In the genomic region with DNA sequence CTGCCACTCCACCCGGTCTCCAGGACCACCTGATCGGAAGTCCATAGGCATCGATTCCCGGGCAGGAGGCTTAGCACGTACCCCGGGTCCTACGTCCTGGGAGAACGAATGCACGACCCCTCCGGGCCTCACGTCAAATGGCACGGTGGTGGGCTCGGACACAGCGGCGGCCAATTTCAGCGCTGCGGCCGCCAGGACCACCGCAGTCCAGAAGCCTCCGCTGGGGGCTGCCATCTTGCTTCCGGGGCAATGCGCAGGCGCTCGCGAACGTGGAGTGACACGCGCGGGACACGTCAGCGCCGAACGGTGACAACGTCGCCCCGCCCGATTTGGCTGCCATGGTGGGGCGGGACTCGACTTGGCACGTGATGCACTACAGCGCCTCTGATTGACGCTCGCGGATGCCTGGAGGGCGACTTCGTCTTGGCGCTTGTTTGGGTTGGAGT, we compare ENCODE assay signal across 7 mouse cellular contexts. TPM values are rescaled to one million over a fixed set of nuclear protein-coding genes. Genes with fewer than 3 reads are reported as not detected.
DNase-seq lines count a peak whose midpoint lies in the region; ATAC-seq and TF ChIP-seq lines count a peak whose summit lies in the region.

Gene Mydgf (minus strand): TSS at position 263 of the 446 bp plus-strand sequence.

- H3K9me3 ChIP-seq in embryonic facial prominence, embryonic 10.5 days, result no peaks in the 10 kb centered on the region
- H3K9me3 ChIP-seq in intestine, postnatal 0 days (ENCODE audit: control insufficient read depth), result no peaks in the 10 kb centered on the region
- no peaks in the 10 kb centered on the region for H3K9me3 ChIP-seq in midbrain, embryonic 12.5 days

- peak within 1 kb of the TSS; percentile 91 for H3K4me3 ChIP-seq in embryonic facial prominence, embryonic 10.5 days
- H3K4me3 ChIP-seq in intestine, postnatal 0 days (ENCODE audit: low read depth, low read length), result peak within 1 kb of the TSS; percentile 94
- peak within 1 kb of the TSS; percentile 68 for H3K4me3 ChIP-seq in midbrain, embryonic 12.5 days
- peak within 1 kb of the TSS; percentile 94 for H3K4me3 ChIP-seq in small intestine, adult 2 months (ENCODE audit: low read depth, low read length)

- peak; percentile 36 for TF ChIP-seq CTCF in intestine, postnatal 0 days (IDR thresholded peaks at IDR 0.05; ENCODE audit: low read depth)
- no peak for TF ChIP-seq CTCF in small intestine, adult 2 months (IDR thresholded peaks at IDR 0.05; ENCODE audit: extremely low read depth, insufficient read length, insufficient replicate concordance, low read depth, low read length)

- H3K4me2 ChIP-seq in intestine, postnatal 0 days (replicated peaks; ENCODE audit: low read depth), result peak within 1 kb of the TSS; percentile 86
- H3K4me2 ChIP-seq in midbrain, embryonic 12.5 days (replicated peaks), result peak within 1 kb of the TSS; percentile 92

- peak; percentile 98 for DNase-seq in adrenal gland, postnatal 10 days
- DNase-seq in embryonic facial prominence, embryonic 10.5 days (ENCODE audit: low spot score), result peak; percentile 97
- peak; percentile 44 for DNase-seq in gonadal fat pad, adult 2 months (ENCODE audit: low read depth)
- peak; percentile 97 for DNase-seq in left cerebral cortex, postnatal 4 days

- H3K27me3 ChIP-seq in embryonic facial prominence, embryonic 10.5 days (replicated peaks; ENCODE audit: low read depth, poor library complexity, severe bottlenecking), result no peaks in the 10 kb centered on the region
- no peaks in the 10 kb centered on the region for H3K27me3 ChIP-seq in intestine, postnatal 0 days (replicated peaks; ENCODE audit: control insufficient read depth, insufficient read depth, low read length)
- H3K27me3 ChIP-seq in midbrain, embryonic 12.5 days, result no peaks in the 10 kb centered on the region
- H3K27me3 ChIP-seq in small intestine, adult 2 months (ENCODE audit: control insufficient read depth, insufficient read depth, low read length), result no peaks in the 10 kb centered on the region

- H3K36me3 ChIP-seq in embryonic facial prominence, embryonic 10.5 days (replicated peaks), result peaks cover 60% of the 10 kb centered on the region
- H3K36me3 ChIP-seq in intestine, postnatal 0 days (ENCODE audit: control insufficient read depth, insufficient read depth), result peaks cover 54% of the 10 kb centered on the region
- peaks cover 58% of the 10 kb centered on the region for H3K36me3 ChIP-seq in midbrain, embryonic 12.5 days
- peaks cover 39% of the 10 kb centered on the region for H3K36me3 ChIP-seq in small intestine, adult 2 months (ENCODE audit: control insufficient read depth, insufficient read depth, low read length)

- TF ChIP-seq POLR2A in small intestine, adult 2 months (IDR thresholded peaks at IDR 0.05; ENCODE audit: low read depth, low read length), result peak; percentile 54; the same call in 1 of the 2 replicates

- peaks cover 37% of the 10 kb centered on the region for H3K4me1 ChIP-seq in embryonic facial prominence, embryonic 10.5 days
- no peaks in the 10 kb centered on the region for H3K4me1 ChIP-seq in intestine, postnatal 0 days (replicated peaks; ENCODE audit: control insufficient read depth, insufficient read depth, low read length)
- H3K4me1 ChIP-seq in midbrain, embryonic 12.5 days, result peaks cover 18% of the 10 kb centered on the region
- peaks cover 6% of the 10 kb centered on the region; the same call in 1 of the 2 replicates for H3K4me1 ChIP-seq in small intestine, adult 2 months (ENCODE audit: control insufficient read depth, insufficient read depth, insufficient read length, low read length)

- ATAC-seq in intestine, postnatal 0 days, result peak; percentile 90
- ATAC-seq in midbrain, embryonic 12.5 days (ENCODE audit: low FRiP score, low read depth), result peak; percentile 90

- WGBS in embryonic facial prominence, embryonic 10.5 days, result under 1% methylated on average over 47 of the region's 47 CpGs
- under 1% methylated on average over 47 of the region's 47 CpGs for WGBS in intestine, postnatal 0 days
- WGBS in midbrain, embryonic 12.5 days, result under 1% methylated on average over 44 of the region's 47 CpGs
- under 1% methylated on average over 47 of the region's 47 CpGs for WGBS in small intestine, adult 2 months

- intact Hi-C loops in left cerebral cortex, postnatal 4 days (cut with DNase I), result no loop called here

- peak within 1 kb of the TSS; percentile 87 for H3K9ac ChIP-seq in intestine, postnatal 0 days (ENCODE audit: low read depth, low read length)
- peak within 1 kb of the TSS; percentile 65 for H3K9ac ChIP-seq in midbrain, embryonic 12.5 days (replicated peaks)

- H3K27ac ChIP-seq in embryonic facial prominence, embryonic 10.5 days (replicated peaks), result peak within 1 kb of the TSS; percentile 89
- peak within 1 kb of the TSS; percentile 75 for H3K27ac ChIP-seq in intestine, postnatal 0 days (ENCODE audit: low read depth, low read length)
- peak within 1 kb of the TSS; percentile 55 for H3K27ac ChIP-seq in midbrain, embryonic 12.5 days (replicated peaks)
- peak within 1 kb of the TSS; percentile 40; the same call in 1 of the 2 replicates for H3K27ac ChIP-seq in small intestine, adult 2 months (ENCODE audit: insufficient read depth, low read depth, low read length)

RNA-seq across cellular contexts. Expression of gene Mydgf, which starts in this region (rescaled TPM):
- 10 to 100 TPM; 55.6 to 61.9 TPM for total RNA-seq in adrenal gland, postnatal 10 days (2021)
- 71.0 and 71.3 TPM in 2 replicates for polyA plus RNA-seq in embryonic facial prominence, embryonic 10.5 days (2016; fragmentation: Nextera tagmentation; extraction: Ambion mirVana)
- 88.2 and 96.4 TPM in 2 replicates for polyA plus RNA-seq in gonadal fat pad, adult 2 months (2012; rRNA removed)
- 83.5 and 90.5 TPM in 2 replicates for polyA plus RNA-seq in intestine, postnatal 0 days (2015; fragmentation: Nextera tagmentation; extraction: Ambion mirVana)
- total RNA-seq in left cerebral cortex, postnatal 4 days (2021), result 10 to 100 TPM; 45.9 to 47.6 TPM
- 56.8 and 61.6 TPM in 2 replicates for polyA plus RNA-seq in midbrain, embryonic 12.5 days (2016; fragmentation: Nextera tagmentation; extraction: Ambion mirVana)
- polyA plus RNA-seq in small intestine, adult 2 months (2012; rRNA removed), result 82.7 and 86.4 TPM in 2 replicates

Comparison
In these comparisons a context has a peak if more than half of its experiments do, and no peak if none do; other contexts are left out.
1. Peak in every context shown above with its lines: DNase-seq, ATAC-seq, H3K4me3 ChIP-seq and H3K27ac ChIP-seq.
2. DNase-seq: peak in every context shown above with its lines; median percentile 98 in adrenal gland, postnatal 10 days; 97 in embryonic facial prominence, embryonic 10.5 days; 97 in left cerebral cortex, postnatal 4 days; 44 in gonadal fat pad, adult 2 months.